ENCODE assay signal across 9 mouse cellular contexts in genomic region chr13:33074029-33074428, GRCm38 (mm10). TPM values are rescaled to one million over a fixed set of nuclear protein-coding genes. Genes with fewer than 3 reads are reported as not detected.
DNase-seq lines count a peak whose midpoint lies in the region; ATAC-seq and TF ChIP-seq lines count a peak whose summit lies in the region.
"Had no signal": no experiment of that assay in that cellular context is flagged by ENCODE, and none has a peak within 500 bp of the region (broad histone marks: within the 10 kb centered on the region; RNA-seq: fewer than 3 reads in every experiment).

No protein-coding gene starts in this region.

- H3K4me1 ChIP-seq in heart, embryonic 12.5 days (replicated peaks) = no peaks in the 10 kb centered on the region
- peaks cover 0 to 43% of the 10 kb centered on the region in 2 experiments; a peak in 2 of 4 replicates for H3K4me1 ChIP-seq in CH12.LX (ENCODE audit: control insufficient read depth in 1 of 2, insufficient read depth in 2 of 2)

- H3K4me2 ChIP-seq in heart, embryonic 12.5 days = no peak overlapping the region
- H3K4me2 ChIP-seq in CH12.LX (ENCODE audit: insufficient read depth, low read depth, poor library complexity, severe bottlenecking) = no peak overlapping the region
- H3K4me2 ChIP-seq: midbrain, embryonic 12.5 days had no signal

- peak; percentile 61 to 66 for DNase-seq in heart, adult 18-20 months
- peak; percentile 69 for DNase-seq in CH12.LX (ENCODE audit: extremely low read depth)
- DNase-seq in c-Kit-positive CD71-positive TER-119-negative erythroid progenitor cells, embryonic 14.5 days (ENCODE audit: low read depth) = peak; percentile 16
- peak; percentile 7 for DNase-seq in kidney, adult 11 months
- peak; percentile 74 for DNase-seq in lung, postnatal 10 days
- DNase-seq in thymus, postnatal 0 days (ENCODE audit: low spot score) = peak; percentile 42
- DNase-seq in layer of hippocampus, postnatal 25 days (ENCODE audit: extremely low spot score in 1 of 2, low spot score in 1 of 2) = no peak

- no peak for ATAC-seq in heart, embryonic 12.5 days (ENCODE audit: insufficient number of reproducible peaks, low FRiP score)

- H3K27me3 ChIP-seq in heart, embryonic 12.5 days (replicated peaks) = no peaks in the 10 kb centered on the region
- no peaks in the 10 kb centered on the region for H3K27me3 ChIP-seq in CH12.LX (replicated peaks)
- H3K27me3 ChIP-seq: midbrain, embryonic 12.5 days had no signal

- H3K36me3 ChIP-seq in heart, embryonic 12.5 days = no peaks in the 10 kb centered on the region
- no peaks in the 10 kb centered on the region for H3K36me3 ChIP-seq in CH12.LX (replicated peaks in 1 of 2; ENCODE audit: control insufficient read depth in 1 of 2, insufficient read depth in 1 of 2, low read length in 1 of 2)
- H3K36me3 ChIP-seq: midbrain, embryonic 12.5 days had no signal

- H3K27ac ChIP-seq in heart, embryonic 12.5 days (ENCODE audit: poor library complexity, severe bottlenecking) = no peak overlapping the region
- H3K27ac ChIP-seq in CH12.LX (ENCODE audit: insufficient read depth, low read depth) = no peak overlapping the region
- H3K27ac ChIP-seq: midbrain, embryonic 12.5 days had no signal

- H3K79me2 ChIP-seq in CH12.LX (replicated peaks; ENCODE audit: control insufficient read depth, extremely low read depth, insufficient read depth, poor library complexity, severe bottlenecking) = no peaks in the 10 kb centered on the region

- dilution Hi-C loops in CH12.LX (cut with MboI; ENCODE audit: extremely low pct_ligation_motif_present, extremely low pct_unique_long_range_greater_than_20kb, low sequenced_read_pairs) = no loop called here

- in situ Hi-C loops in CH12.LX (cut with MboI; ENCODE audit: low pct_ligation_motif_present, low pct_unique_long_range_greater_than_20kb, low sequenced_read_pairs) = loop anchor here (10.0 kb wide), 2 partner anchors 69 to 169 kb away; partner anchors contain the start of gene Serpinb9

- no peak for TF ChIP-seq POLR2A in CH12.LX (IDR thresholded peaks at IDR 0.05; ENCODE audit: low read depth, low read length)

- H3K4me3 ChIP-seq in heart, embryonic 12.5 days = no peak overlapping the region
- H3K4me3 ChIP-seq in CH12.LX (replicated peaks in 1 of 3; ENCODE audit: low read depth in 2 of 3, low read length in 2 of 3, poor library complexity in 1 of 3) = no peak overlapping the region
- H3K4me3 ChIP-seq: midbrain, embryonic 12.5 days had no signal

- H3K9ac ChIP-seq in heart, embryonic 12.5 days = no peak overlapping the region
- H3K9ac ChIP-seq in CH12.LX (ENCODE audit: insufficient read depth, low read depth) = no peak overlapping the region
- H3K9ac ChIP-seq: midbrain, embryonic 12.5 days had no signal

- TF ChIP-seq CTCF in CH12.LX (conservative IDR thresholded peaks at IDR 0.05 in 1 of 2, IDR thresholded peaks at IDR 0.05 in 1 of 2; ENCODE audit: low read depth in 2 of 2, low read length in 2 of 2) = peak; percentile 35 to 91

- no peaks in the 10 kb centered on the region for H3K9me3 ChIP-seq in heart, embryonic 12.5 days (replicated peaks)
- no peaks in the 10 kb centered on the region for H3K9me3 ChIP-seq in CH12.LX (replicated peaks; ENCODE audit: low read length)
- H3K9me3 ChIP-seq: midbrain, embryonic 12.5 days had no signal

- no peak for TF ChIP-seq EP300 in CH12.LX (IDR thresholded peaks at IDR 0.05; ENCODE audit: low read length)

- peak; percentile 84 for TF ChIP-seq RAD21 in CH12.LX (IDR thresholded peaks at IDR 0.05; ENCODE audit: low read depth, low read length)

TF ChIP-seq in CH12.LX, 34 proteins besides CTCF, POLR2A, EP300 and RAD21:
- TF ChIP-seq ZC3H11A (IDR thresholded peaks at IDR 0.05; ENCODE audit: low read depth, low read length) (peak; percentile 74), JUND (conservative IDR thresholded peaks at IDR 0.05; ENCODE audit: low read depth, low read length) (no peak), HCFC1 (IDR thresholded peaks at IDR 0.05; ENCODE audit: low read depth, low read length) (no peak), MXI1 (IDR thresholded peaks at IDR 0.05; ENCODE audit: low read depth, low read length) (no peak), SMC3 (IDR thresholded peaks at IDR 0.05; ENCODE audit: low read depth, low read length) (peak; percentile 96), UBTF (IDR thresholded peaks at IDR 0.05; ENCODE audit: low read depth, low read length) (no peak), MEF2A (IDR thresholded peaks at IDR 0.05; ENCODE audit: borderline replicate concordance, low read depth, low read length) (no peak), CHD2 (IDR thresholded peaks at IDR 0.05; ENCODE audit: low read length) (no peak), NRF1 (IDR thresholded peaks at IDR 0.05; ENCODE audit: low read depth, low read length) (no peak), TBP (conservative IDR thresholded peaks at IDR 0.05; ENCODE audit: low read depth, low read length) (no peak), ZNF384 (IDR thresholded peaks at IDR 0.05; ENCODE audit: low read depth, low read length) (no peak)

RNA-seq across cellular contexts. Expression of gene Serpinb1b, which starts 4.3 kb away (rescaled TPM):
- total RNA-seq in heart, adult 18-20 months (2021) = not detected
- polyA plus RNA-seq in heart, embryonic 12.5 days (2016; fragmentation: Nextera tagmentation; extraction: Ambion mirVana) = not detected in 2 replicates
- 0.08 TPM in 2 replicates for total RNA-seq in CH12.LX (2012; rRNA removed)
- 0.62 and 0.98 TPM in 2 replicates for total RNA-seq in CH12.LX (2014; rRNA removed)
- 0.56 and 0.64 TPM in 2 replicates for polyA plus RNA-seq in CH12.LX (2012; ENCODE audit: insufficient read length, low read depth)
- polyA plus RNA-seq in thymus, postnatal 0 days (2015; fragmentation: Nextera tagmentation; extraction: Ambion mirVana) = 0.73 and 0.85 TPM in 2 replicates
- total RNA-seq in layer of hippocampus, postnatal 25 days (2021) = under 1 TPM; 0.28 to 0.86 TPM

RNA-seq across cellular contexts. Expression of gene Serpinb9b, which starts 46.8 kb away (rescaled TPM):
- under 1 TPM; 0.13 to 0.27 TPM for total RNA-seq in heart, adult 18-20 months (2021)
- 1.4 and 2.0 TPM in 2 replicates for polyA plus RNA-seq in heart, embryonic 12.5 days (2016; fragmentation: Nextera tagmentation; extraction: Ambion mirVana)
- not detected in 2 replicates for total RNA-seq in CH12.LX (2012; rRNA removed)
- total RNA-seq in CH12.LX (2014; rRNA removed) = 0.24 TPM in 1 of 2 replicates, not detected in the other
- not detected in 2 replicates for polyA plus RNA-seq in CH12.LX (2012; ENCODE audit: insufficient read length, low read depth)
- polyA plus RNA-seq in thymus, postnatal 0 days (2015; fragmentation: Nextera tagmentation; extraction: Ambion mirVana) = 0.45 and 0.57 TPM in 2 replicates
- not detected for total RNA-seq in layer of hippocampus, postnatal 25 days (2021)

Comparison
In these comparisons a context has a peak if more than half of its experiments do, and no peak if none do; other contexts are left out.
1. DNase-seq: peak in heart, adult 18-20 months (2 of 2), CH12.LX (single experiment), c-Kit-positive CD71-positive TER-119-negative erythroid progenitor cells, embryonic 14.5 days (single experiment), kidney, adult 11 months (single experiment), lung, postnatal 10 days (single experiment) and thymus, postnatal 0 days (single experiment); none in layer of hippocampus, postnatal 25 days (0 of 2).